Mouse (Mus musculus): ENCODE data around the gene Gm20388.

DNA sequence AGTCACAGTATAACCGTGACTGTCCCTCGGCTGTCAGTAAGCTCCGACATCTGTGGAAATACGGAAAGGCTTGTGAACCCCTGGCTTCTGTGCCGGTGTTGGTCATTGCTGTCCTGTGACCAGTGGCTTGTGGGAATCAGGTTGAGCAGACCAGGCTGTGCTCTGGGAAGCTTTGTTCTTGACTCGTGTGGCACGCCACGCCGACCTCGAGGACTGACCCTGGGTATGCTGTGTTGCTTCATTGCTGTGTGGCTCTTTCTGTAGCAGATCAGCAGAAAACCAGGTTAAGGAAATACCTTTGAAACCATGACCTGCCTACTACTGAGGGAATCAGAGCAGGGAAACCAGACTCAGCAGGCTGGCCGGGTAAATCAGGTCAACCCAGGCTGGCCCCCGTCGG, 4399.9 kb downstream of the Gm20388 start:
- no peak for TF ChIP-seq POLR2A (IDR thresholded peaks at IDR 0.05; ENCODE audit: insufficient read depth, low read depth, low read length)
- TF ChIP-seq CTCF (IDR thresholded peaks at IDR 0.05; ENCODE audit: insufficient read depth, low read depth, low read length), result no peak

Data from olfactory bulb, adult 2 months (tissue).